Mouse (Mus musculus): ENCODE measurements at regions not wholly inside any gene's neighbourhood (a gene's known extent, or its start where the extent isn't known, plus 50 kb on each side); places are given as distances from the start of the nearest gene placed in this dataset.
"Not testable (repeated sequence)": the region's sequence is repeated elsewhere in the genome, so short reads cannot be mapped to it uniquely, and the experiment has no call there.

DNA sequence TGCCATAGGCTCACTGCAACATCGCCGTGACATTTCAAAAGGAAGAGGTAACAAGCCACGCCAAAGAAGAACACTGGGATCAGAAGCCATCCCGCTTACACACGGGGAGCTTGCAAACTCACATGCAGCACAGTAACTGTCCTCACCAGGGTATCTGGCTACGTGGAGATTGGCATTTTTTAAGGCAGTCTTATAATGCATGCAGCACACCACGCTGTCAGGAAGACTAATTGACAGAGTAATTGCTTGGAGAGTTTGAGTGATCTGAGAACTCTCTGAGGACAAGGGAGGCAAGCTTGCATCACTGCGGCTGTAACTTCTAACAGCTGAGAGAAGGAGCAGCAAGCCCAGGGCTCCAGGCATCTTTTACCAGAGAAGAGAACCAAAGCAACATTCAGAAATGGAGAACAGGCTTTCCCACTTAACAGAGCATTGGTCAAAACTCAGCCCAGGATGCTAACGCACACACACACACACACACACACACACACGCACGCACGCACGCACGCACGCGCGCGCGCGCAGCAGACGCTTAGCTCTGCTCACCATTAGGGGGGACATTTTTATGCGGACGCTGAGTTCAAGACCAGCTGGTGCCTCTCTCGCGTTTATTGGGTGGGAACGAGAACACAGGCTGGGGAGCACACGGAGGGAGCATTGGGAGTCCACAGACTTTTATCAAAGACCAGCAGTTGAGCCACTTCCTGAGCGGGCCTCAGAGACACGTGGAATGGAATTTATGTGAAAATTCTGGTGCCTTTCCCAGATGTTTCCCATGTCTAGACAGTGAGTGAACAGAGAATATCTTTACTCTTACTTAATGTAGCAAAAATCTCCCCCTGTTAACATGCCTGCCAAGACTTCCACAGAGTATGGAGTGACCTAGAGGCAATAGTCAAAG is 66.6 kb downstream of the 1700129C05Rik start:
- no peak for DNase-seq

DNA sequence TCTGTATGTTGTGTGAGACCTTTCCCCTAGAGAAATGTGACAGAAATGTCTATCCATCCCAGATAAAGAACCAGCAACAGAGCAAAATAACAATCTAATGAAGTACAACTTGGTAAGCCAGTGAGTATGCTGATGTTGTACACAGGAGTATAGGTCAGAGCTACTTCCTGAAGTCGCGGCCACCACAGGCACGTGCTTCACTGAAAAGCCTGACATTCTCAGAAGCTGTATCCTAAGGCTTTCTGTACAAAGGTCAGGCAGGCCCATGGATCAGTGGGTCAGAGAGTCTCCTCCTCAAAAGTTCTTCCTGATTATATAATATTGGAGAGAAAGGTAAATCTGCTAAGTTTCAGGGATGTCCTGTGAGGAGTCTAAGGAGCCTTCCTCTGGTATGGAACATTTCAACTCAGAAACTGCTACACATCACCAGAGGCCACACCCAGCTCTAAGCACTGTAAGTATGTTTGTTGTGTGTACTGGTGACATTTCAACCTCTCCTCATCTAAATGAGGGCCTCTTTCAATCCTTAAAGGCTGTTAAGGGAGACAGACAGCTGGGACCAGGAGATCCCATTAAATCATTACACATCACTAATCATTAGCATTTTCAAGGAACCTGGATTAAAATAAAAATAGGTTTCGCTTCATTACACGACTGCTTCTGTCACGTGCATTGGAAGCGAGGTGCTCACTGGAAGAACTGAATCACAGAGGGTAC is 70.2 kb downstream of the 1700129C05Rik start:
- DNase-seq, result no peak

DNA sequence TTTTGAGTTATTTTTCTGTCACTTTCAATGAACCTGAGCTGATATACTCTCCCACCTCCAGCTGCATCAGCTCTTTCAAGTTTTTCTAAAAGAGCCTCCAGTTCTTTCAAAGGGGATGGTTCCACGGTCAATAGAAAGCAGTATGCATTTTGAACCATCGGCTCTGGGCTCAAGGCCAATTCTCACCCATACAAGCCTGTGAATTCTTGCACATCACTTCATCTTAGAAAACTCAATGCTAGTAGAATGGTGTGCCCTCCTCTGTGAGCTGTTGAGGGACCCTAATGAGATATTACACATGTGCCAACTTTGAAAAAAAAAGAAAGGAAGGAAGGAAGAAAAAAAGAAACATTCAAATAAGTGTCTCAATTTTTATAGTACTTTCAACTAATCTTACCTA is 72.6 kb downstream of the 1700129C05Rik start:
- DNase-seq, result no peak

DNA sequence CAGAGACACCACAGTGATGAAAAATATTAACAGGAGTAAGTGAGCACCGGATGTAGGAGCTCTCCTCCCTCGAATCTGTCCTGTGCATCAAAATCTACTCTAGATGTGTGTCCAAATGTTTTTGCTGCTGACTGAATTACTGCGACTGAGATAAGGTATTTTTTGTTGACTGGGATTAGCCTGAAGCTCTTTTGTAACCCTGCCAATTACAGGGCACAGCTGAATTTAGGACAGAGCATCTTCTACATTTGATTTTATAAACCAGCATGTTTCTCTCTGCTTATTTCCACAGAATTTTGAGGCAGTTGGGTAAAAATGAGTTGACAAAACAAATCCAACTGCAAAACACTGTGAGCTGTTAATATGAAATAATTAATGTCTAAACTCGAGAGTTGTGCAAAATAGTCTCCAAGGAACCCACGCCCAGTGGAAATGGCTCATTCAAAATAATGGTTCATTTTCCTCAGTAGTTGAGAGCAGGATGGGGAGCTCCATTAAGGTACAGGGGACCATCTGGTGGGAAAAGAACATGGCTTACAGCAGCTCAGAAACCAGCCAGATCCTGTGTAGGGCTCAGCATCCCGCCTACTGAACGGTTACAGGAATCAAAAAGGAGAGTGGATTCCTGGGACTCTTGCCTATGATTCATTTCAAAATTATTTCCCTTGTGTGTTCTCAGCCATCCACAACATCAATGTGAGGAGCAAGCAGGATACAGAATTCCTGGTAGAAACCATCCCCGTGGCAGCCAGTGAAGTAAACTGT is 76.1 kb downstream of the 1700129C05Rik start:
- peak; percentile 38 to 51 for DNase-seq

DNA sequence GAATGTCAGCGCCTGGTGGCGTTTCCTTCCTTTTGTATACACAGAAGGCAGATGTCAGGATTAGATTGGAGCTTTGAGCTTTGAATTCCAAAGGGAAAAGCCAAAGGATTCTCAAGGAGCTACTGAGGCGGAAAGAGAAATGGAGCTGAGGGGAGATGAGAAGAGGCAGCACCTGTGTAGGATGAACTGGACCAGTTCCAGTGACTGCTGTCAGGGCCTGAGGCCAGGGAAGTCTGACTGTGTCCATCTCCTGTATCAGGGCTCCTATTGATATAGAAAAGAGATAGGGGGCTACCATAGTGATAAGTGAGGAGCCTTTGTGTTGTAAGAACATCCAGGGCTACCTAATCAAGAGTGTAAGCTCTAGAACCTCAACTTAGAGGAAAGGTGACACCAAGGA is 79.5 kb downstream of the 1700129C05Rik start:
- no peak for DNase-seq

DNA sequence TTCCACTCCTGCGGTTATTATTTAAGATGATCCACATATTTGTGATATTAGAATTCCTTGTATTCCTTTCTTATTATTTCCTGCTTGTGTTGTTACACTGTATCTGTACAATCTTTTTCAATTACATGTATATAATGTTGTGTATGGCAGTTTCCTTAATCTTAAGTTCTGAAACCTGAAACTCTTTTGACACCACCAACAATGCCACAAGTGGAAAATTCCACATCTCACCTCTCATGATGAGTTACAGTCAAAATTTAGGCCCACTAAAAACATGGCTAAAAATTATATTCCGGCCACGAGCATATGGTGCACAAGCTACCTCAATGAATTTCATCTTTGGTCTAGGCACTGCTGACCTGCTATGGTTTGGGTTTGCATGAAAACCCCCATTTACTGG is 85.9 kb downstream of the 1700129C05Rik start:
- no peak for DNase-seq

DNA sequence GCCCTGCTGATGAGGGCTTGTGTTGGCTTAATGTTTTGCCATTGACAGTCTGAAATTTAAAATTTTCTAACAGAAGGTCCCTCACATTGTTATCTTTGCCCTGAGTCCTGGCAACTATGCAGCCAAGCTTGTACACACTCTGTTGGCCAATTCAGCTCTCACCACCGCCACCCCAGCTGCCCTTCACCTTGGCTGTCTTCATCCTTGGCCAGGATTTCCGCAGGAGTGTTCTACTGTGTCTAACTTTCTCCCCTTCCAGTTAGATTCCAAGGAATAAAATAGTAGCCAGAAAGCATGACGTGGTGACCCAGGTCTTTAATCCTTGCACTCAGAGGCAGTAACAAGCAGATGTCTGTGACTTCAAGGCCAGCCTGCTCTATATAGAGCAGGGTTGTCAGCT is 87.4 kb downstream of the 1700129C05Rik start:
- no peak for DNase-seq

DNA sequence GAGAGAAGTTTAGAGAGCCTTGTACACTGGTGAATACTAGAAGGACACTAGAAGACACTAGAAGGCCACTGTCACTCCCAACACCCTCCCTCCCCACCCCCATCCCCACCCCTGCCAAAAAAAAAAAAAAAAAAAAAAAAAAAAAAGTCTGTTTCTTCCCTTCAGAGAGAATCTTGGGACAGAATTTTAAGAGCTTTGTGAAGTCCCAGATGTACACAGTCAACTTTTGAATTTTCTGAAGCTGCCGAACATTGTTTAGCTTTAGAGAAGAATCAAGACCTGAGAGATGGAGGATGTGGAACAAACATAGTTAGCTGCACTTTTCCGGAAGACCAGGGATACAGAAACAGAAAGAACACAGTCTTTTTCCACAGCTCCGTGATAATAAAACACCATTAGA is 90.3 kb downstream of the 1700129C05Rik start:
- DNase-seq, result no peak

DNA sequence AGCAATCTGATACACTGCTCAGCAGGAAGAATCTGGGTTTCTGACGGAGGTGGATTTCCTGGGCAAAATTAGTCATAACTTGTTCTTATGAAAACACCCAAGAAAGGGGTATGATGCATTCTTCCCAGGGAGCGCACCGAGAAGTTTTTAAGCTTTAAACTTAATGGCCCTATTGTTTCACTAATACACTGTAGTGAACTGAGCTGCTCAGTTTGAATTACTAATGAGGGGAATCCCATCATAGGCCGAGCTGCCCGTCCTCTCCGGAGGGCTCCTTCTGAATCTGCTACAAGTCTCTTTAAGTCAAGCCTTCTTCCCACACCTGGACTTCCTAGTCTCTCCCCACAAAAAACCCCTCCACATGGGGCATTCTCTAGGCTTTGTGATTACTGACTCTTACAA is 91.2 kb downstream of the 1700129C05Rik start:
- no peak for DNase-seq

DNA sequence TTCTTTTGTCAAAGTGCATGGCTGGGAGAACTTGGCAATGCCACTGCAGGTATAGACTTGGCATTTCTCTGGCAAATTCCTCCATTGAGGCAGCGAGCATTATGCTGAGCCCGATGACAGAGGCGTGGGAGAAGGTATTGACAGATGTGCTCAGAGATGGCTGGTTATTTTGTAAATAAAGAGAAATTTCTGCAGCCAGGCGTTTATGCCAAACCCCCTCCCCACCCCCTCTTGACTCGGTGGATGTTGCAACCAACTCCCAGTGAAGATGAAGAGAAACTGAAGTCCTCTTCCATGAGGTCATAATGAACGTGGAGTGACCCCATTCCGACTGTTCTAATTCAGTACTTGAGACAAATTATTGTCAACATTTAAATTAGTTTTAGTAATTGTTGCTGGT is 97.0 kb downstream of the 1700129C05Rik start:
- no peak for DNase-seq

DNA sequence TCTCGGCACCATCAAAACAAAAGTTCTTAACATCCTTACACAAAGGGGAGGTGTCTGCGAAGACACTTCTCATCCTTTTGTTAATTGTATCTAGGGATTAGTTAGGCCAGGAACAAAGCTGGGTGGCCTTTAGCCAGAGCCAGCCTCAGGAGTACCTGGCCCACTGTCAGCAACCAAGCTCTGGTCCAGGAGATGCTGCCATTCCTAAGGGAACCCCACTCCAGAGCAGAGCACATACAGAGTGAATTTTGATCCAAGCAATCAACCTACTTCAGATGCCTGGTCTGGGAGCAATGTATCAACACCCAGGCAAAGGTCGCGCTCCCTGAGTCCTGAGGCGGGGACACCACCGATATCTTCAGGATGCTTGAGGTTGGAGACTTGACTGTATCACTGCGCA is 97.5 kb downstream of the 1700129C05Rik start:
- no peak for DNase-seq

DNA sequence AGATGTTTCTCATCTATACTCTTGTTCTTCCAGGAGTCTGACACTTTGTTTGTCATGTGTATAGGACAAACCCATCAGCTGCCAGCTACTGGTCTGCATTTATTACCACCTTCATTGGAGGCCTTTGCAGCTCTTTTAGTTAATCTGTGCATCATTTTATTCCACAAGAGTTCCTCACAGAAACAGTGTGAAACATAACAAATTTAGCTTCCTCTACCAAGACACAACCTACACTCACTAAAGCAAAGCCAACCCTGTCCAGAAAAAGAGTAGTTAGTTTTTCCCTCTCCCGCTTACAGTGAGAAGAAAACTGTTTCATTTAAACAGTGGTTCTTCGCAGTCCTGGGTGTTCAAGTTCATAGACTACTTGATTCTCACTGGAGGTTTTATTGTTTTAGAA is 100.5 kb downstream of the 1700129C05Rik start:
- DNase-seq, result no peak

DNA sequence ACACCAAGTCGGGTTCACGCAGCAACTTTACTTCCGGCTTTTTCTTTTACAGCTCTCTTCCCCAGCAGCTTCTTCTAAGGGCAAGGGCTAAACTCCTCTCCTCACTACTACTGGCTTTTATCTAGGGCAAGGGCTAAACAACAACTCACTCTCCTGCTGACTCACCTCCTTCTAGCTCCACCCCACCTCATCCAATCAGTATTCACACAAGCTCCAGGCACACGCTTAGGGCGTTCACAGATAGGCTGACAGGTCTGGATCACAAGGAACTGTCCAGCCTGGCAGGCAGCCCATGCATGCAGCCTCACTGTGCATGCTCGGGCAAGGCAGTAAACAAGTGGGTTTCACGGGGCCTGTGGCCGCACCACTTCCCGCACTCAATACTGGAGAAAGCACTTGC is 116.9 kb downstream of the 1700129C05Rik start:
- DNase-seq, result not testable (repeated sequence)

DNA sequence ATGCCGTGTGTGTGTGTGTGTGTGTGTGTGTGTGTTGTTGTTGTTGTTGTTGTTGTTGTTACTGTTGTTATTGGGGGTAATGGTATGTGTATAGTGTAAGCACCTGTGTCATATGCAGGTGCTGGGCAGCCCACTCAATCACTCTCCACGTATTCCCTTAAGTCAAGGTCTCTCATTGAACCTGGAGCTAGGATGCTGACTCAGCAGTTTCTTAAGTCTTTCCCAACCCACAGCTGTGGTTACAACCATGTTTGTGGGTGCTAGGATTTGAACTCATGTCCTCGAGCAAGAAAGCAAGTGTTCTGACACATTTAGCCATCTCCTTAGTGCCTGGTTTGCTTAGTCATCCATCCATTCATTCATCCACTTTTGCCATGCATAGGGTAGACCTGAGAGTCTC is 133.2 kb downstream of the 1700129C05Rik start:
- DNase-seq, result no peak

DNA sequence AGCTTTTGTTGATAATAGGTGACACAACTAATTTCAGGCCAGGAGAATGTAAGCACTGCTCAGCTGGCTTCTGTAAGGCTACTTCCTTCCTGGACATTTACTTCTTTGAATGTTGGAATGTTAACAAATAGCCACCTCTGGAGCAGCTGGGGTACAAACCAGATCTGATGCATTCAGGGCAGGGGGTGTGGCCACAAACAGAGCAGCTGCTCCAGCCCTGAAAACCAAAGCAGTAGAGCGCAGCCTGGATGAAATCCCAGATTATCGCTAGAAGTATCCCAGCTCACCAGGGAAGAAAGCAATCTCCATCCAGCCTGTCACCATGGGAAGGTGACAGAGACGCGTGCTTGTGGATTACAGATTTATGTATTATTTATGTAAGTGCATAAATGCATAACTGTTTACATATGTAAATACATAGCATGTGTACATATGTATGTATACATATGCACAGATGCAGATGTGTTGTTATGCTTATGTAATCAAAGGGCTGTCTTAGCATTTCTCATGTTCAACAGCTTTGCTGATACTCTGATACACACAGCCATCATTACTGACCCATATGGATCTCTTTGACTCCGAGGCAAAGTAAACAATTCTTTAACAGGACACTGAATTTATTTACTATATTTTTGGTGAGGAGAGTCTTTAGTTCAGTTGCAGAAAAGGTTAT is 143.5 kb downstream of the 1700129C05Rik start:
- DNase-seq, result no peak

DNA sequence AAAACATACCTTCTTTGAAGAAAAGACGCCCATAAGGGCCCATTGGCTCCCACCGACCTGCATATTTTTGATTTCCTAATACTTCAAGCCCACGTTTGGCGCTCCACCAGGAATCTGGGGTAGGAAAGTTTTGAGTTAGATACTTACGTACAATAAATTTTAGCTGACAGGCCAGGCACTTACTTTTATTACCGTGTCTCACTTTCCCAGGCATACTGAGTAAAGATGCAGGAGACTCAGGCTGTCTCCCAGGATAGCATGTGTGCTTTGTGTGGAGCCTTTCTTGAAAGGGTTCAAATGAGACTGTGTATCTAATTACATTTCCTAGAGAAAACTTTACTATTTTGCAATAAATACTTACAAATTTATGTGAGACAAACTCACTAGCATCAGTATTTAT is 147.7 kb downstream of the 1700129C05Rik start:
- no peak for DNase-seq

DNA sequence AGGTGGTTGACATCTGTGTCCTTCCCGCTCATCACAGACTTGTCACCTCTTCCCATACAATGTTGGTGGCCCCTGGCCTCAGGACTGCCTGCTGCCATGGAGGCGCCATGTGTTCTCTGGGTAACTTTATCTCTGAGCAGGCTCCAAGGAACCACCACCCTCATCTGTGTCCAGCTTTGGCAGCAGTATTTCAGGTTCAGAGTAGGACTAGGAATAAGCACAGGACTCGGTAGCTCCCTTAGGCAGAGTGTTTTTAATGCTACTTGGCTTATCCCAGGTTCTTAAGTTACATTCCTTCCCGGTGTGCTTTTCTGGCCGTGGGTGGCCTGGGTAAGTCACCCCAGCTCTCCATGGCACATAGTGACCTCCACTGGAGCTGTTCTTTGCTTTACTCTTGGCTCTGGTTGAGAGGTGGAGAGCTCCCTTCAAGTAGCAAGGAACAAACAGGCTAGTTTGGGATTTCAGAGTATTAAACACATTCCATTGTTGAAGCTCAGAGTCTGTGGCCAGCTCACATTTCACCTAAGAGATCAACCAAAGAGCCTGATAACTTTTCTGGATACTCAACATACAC is 153.0 kb downstream of the 1700129C05Rik start:
- no peak for DNase-seq

DNA sequence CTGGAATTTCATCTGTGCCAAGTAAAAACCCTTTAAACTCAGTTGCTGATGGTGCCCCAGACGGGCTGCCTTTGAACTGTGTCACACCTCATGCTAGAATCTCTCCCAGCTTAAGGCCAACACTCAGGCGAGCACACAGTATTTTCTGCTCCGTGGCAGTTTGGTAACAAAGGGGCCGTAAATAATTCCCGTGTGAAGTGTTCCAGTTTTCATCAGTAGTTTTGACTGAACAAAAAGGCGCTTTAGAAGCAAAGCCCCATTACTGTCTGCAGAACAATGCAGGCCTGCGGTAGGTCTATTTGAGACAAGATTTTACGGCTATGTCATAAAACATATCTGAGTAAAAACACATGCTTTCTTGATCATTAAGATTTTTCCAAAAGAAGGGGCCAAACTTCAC is 155.0 kb downstream of the 1700129C05Rik start:
- DNase-seq, result no peak

DNA sequence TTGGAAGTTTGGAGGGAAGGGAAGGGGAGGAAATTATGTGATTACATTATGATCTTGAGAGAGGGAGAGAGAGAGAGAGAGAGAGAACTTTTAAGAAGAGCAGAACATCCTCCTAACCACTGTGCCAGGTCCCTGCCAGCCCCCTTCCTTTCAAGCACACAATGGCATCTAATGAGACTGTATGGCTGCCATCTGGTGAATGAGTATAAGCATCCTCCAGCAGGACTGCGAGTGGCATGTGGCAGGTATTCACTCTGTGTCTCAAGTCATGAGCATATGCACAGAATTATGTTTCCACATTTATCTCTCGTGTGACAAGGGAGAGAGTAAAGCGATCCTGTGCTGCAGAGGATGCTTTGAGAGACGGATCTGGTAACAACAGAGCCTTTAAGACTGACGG is 156.9 kb downstream of the 1700129C05Rik start:
- no peak for DNase-seq

DNA sequence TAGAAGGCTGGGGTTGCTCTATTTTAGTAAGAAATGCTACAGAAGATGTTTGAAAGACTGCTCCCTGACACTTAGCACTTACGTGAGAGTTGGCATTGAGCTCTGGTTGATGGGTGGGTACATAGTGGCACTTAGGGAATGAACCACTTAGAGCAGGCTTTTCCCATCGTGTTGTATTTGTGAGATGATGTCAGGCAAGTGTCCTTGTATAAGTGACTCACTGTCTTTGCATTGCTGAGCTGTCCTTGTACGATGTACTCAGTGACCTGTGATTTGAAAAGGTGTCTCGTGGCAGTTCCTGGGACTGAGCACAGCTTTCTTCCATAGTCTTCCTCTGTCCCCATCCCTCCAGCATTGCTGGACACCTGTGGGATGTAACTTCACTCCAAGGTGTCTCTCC is 165.9 kb downstream of the 1700129C05Rik start:
- DNase-seq, result no peak

DNA sequence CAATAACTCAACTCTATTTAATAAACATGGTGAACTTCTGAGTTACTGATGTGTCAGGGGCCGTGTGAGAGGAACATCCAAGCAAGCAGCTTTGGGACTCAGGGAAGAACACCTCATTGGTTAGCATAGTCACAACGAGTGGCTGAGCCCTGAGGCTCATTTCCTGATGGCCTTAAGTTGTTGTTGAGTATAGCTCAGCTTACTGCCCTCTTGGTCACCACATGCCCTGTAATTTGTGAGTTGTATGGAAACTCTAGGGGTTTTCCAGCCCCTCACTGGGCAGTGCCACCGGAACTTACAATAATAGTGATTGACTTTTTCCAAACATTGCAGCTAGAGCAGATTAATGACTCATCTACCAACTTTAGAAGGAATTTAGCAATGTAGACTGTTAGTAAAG is 173.4 kb downstream of the 1700129C05Rik start:
- DNase-seq, result no peak

DNA sequence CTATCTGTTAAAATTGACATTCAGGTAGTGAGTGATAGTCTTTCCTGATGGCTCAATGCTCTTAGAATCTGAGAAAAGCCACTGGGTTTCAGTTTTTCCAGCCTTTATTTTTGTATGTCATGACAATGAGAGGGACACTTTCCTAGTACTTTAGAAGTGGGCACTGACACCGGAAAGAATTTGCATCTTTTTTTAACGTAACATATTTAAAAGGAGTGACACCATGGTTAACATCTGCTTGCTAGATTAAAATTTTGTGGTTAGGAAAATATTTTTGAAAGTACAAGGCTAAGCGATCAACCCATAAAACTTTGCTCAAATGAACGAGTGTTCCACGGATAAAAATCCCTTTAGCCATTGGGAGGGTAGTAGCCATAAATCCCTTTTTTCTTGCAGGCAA is 174.7 kb downstream of the 1700129C05Rik start:
- no peak for DNase-seq

Data from layer of hippocampus, postnatal 36 days (tissue).